Mouse (Mus musculus): ENCODE results near the gene Klhl5. TPM values are rescaled to one million over a fixed set of nuclear protein-coding genes. Genes with fewer than 3 reads are reported as not detected.
"Not testable (repeated sequence)": the region's sequence is repeated elsewhere in the genome, so short reads cannot be mapped to it uniquely, and the experiment has no call there.

Klhl5 gene
- polyA plus RNA-seq, 1 experiment from 2014 or later: 4.2 TPM

- Histone ChIP-seq H3K36me3 (replicated peaks) (no peaks in the 10 kb centered on the region), H3K9ac (no peak overlapping the region), H3K4me2 (no peak overlapping the region), H3K27ac (replicated peaks) (no peak overlapping the region), H3K4me3 (replicated peaks) (no peak overlapping the region), H3K27me3 (no peaks in the 10 kb centered on the region), H3K4me1 (replicated peaks) (peaks cover 13% of the 10 kb centered on the region; the same call in 1 of the 2 replicates), H3K9me3 (replicated peaks) (no peaks in the 10 kb centered on the region)
- WGBS (ENCODE audit: insufficient replicate concordance): 61% methylated on average over 3 of the region's 3 CpGs
- no peak for ATAC-seq (ENCODE audit: insufficient read depth)
These were observed 10.5 kb upstream of the Klhl5 start for GRCm38 (mm10) chr5:65096805-65097204.

GRCm38 (mm10) chr5:65097457-65097856 is 9.9 kb upstream of the Klhl5 start:
- Histone ChIP-seq H3K27me3 (no peaks in the 10 kb centered on the region), H3K4me3 (replicated peaks) (no peak overlapping the region), H3K9ac (no peak overlapping the region), H3K4me1 (replicated peaks) (peaks cover 17% of the 10 kb centered on the region), H3K36me3 (replicated peaks) (no peaks in the 10 kb centered on the region), H3K27ac (replicated peaks) (no peak overlapping the region), H3K4me2 (no peak overlapping the region), H3K9me3 (replicated peaks) (no peaks in the 10 kb centered on the region)
- WGBS (ENCODE audit: insufficient replicate concordance): 66% methylated on average over 5 of the region's 5 CpGs
- ATAC-seq (ENCODE audit: insufficient read depth): no peak

- H3K4me2 ChIP-seq: no peak overlapping the region
- no peaks in the 10 kb centered on the region for H3K27me3 ChIP-seq
- no peaks in the 10 kb centered on the region for H3K36me3 ChIP-seq (replicated peaks)
- ATAC-seq (ENCODE audit: insufficient read depth): no peak
- H3K4me3 ChIP-seq (replicated peaks): no peak overlapping the region
- no peak overlapping the region for H3K27ac ChIP-seq (replicated peaks)
- WGBS (ENCODE audit: insufficient replicate concordance): 79% methylated on average over 11 of the region's 11 CpGs
- no peak overlapping the region for H3K9ac ChIP-seq
- H3K4me1 ChIP-seq (replicated peaks): peaks cover 20% of the 10 kb centered on the region
- no peaks in the 10 kb centered on the region for H3K9me3 ChIP-seq (replicated peaks)
These were observed 7.3 kb upstream of the Klhl5 start for GRCm38 (mm10) chr5:65100002-65100401.

- 30% methylated on average over 5 of the region's 5 CpGs for WGBS (ENCODE audit: insufficient replicate concordance)
- no peak overlapping the region for H3K27ac ChIP-seq (replicated peaks)
These were observed 6.1 kb upstream of the Klhl5 start for GRCm38 (mm10) chr5:65101209-65101608.

GRCm38 (mm10) chr5:65101621-65102020 is 5.7 kb upstream of the Klhl5 start:
- H3K36me3 ChIP-seq (replicated peaks): no peaks in the 10 kb centered on the region
- peak overlapping the region; percentile 15 for H3K27ac ChIP-seq (replicated peaks)
- no peak overlapping the region for H3K9ac ChIP-seq
- H3K27me3 ChIP-seq: no peaks in the 10 kb centered on the region
- peak; percentile 18; the same call in 1 of the 2 replicates for ATAC-seq (ENCODE audit: insufficient read depth)
- peak overlapping the region; percentile 8; the same call in 1 of the 2 replicates for H3K4me2 ChIP-seq
- peaks cover 20% of the 10 kb centered on the region for H3K4me1 ChIP-seq (replicated peaks)
- no peak overlapping the region for H3K4me3 ChIP-seq (replicated peaks)
- no peaks in the 10 kb centered on the region for H3K9me3 ChIP-seq (replicated peaks)
- WGBS (ENCODE audit: insufficient replicate concordance): 45% methylated on average over 6 of the region's 6 CpGs

More at GRCm38 (mm10) chr5:65101209-65101608, 6.1 kb upstream of the Klhl5 start:
- Histone ChIP-seq H3K4me3 (replicated peaks) (no peak overlapping the region), H3K27me3 (no peaks in the 10 kb centered on the region), H3K4me2 (no peak overlapping the region), H3K36me3 (replicated peaks) (no peaks in the 10 kb centered on the region), H3K9me3 (replicated peaks) (no peaks in the 10 kb centered on the region), H3K9ac (no peak overlapping the region), H3K4me1 (replicated peaks) (peaks cover 20% of the 10 kb centered on the region)
- no peak for ATAC-seq (ENCODE audit: insufficient read depth)

GRCm38 (mm10) chr5:65102026-65102640 is 5.2 kb upstream of the Klhl5 start:
- peak overlapping the region; percentile 8; the same call in 1 of the 2 replicates for H3K4me2 ChIP-seq
- H3K4me1 ChIP-seq (replicated peaks): peaks cover 26% of the 10 kb centered on the region
- WGBS (ENCODE audit: insufficient replicate concordance): 25% methylated on average over 3 of the region's 3 CpGs
- ATAC-seq (ENCODE audit: insufficient read depth): peak; percentile 64
- H3K27me3 ChIP-seq: no peaks in the 10 kb centered on the region
- H3K9ac ChIP-seq: no peak overlapping the region
- H3K27ac ChIP-seq (replicated peaks): peak overlapping the region; percentile 15
- H3K9me3 ChIP-seq (replicated peaks): no peaks in the 10 kb centered on the region
- H3K36me3 ChIP-seq (replicated peaks): no peaks in the 10 kb centered on the region
- H3K4me3 ChIP-seq (replicated peaks): no peak overlapping the region

- WGBS (ENCODE audit: insufficient replicate concordance): 26% methylated on average over 10 of the region's 10 CpGs
- Histone ChIP-seq H3K4me2 (no peak overlapping the region), H3K36me3 (replicated peaks) (no peaks in the 10 kb centered on the region), H3K27me3 (no peaks in the 10 kb centered on the region), H3K9me3 (replicated peaks) (no peaks in the 10 kb centered on the region), H3K4me3 (replicated peaks) (no peak overlapping the region), H3K27ac (replicated peaks) (peak overlapping the region; percentile 9; the same call in 1 of the 2 replicates), H3K9ac (no peak overlapping the region), H3K4me1 (replicated peaks) (peaks cover 30% of the 10 kb centered on the region)
- no peak for ATAC-seq (ENCODE audit: insufficient read depth)
These were observed 4.7 kb upstream of the Klhl5 start for GRCm38 (mm10) chr5:65102641-65103042.

GRCm38 (mm10) chr5:65107773-65108432 is 564 bp downstream of the Klhl5 start:
- H3K9me3 ChIP-seq (replicated peaks): no peaks in the 10 kb centered on the region
- H3K36me3 ChIP-seq (replicated peaks): no peaks in the 10 kb centered on the region
- no peaks in the 10 kb centered on the region; the same call in 1 of the 2 replicates for H3K27me3 ChIP-seq
- peak; percentile 33 for ATAC-seq (ENCODE audit: insufficient read depth)
- H3K9ac ChIP-seq: peak overlapping the region; percentile 71
- H3K4me1 ChIP-seq (replicated peaks): peaks cover 14% of the 10 kb centered on the region
- peak overlapping the region; percentile 91 for H3K4me2 ChIP-seq
- H3K4me3 ChIP-seq (replicated peaks): peak overlapping the region; percentile 73
- H3K27ac ChIP-seq (replicated peaks): peak overlapping the region; percentile 79
- WGBS (ENCODE audit: insufficient replicate concordance): under 1% methylated on average over 29 of the region's 42 CpGs

GRCm38 (mm10) chr5:65112225-65112624 is 4.9 kb downstream of the Klhl5 start:
- ATAC-seq (ENCODE audit: insufficient read depth); H3K36me3 ChIP-seq (replicated peaks); H3K4me3 ChIP-seq (replicated peaks); H3K9ac ChIP-seq; H3K4me2 ChIP-seq; H3K9me3 ChIP-seq (replicated peaks); H3K27ac ChIP-seq (replicated peaks); H3K27me3 ChIP-seq: not testable (repeated sequence)
- H3K4me1 ChIP-seq (replicated peaks): peaks cover 14% of the 10 kb centered on the region
- WGBS (ENCODE audit: insufficient replicate concordance): 19% methylated on average over 3 of the region's 3 CpGs

- Histone ChIP-seq H3K36me3 (replicated peaks) (peaks cover 4% of the 10 kb centered on the region; the same call in 1 of the 2 replicates), H3K4me3 (replicated peaks) (no peak overlapping the region), H3K27me3 (no peaks in the 10 kb centered on the region), H3K9ac (no peak overlapping the region), H3K9me3 (replicated peaks) (no peaks in the 10 kb centered on the region), H3K4me1 (replicated peaks) (peaks cover 7% of the 10 kb centered on the region; the same call in 1 of the 2 replicates), H3K27ac (replicated peaks) (no peak overlapping the region), H3K4me2 (no peak overlapping the region)
- 32% methylated on average over 6 of the region's 6 CpGs for WGBS (ENCODE audit: insufficient replicate concordance)
- peak; percentile 62; the same call in 1 of the 2 replicates for ATAC-seq (ENCODE audit: insufficient read depth)
These were observed 6.0 kb downstream of the Klhl5 start for GRCm38 (mm10) chr5:65113323-65113722.

- 84% methylated on average over 2 of the region's 2 CpGs for WGBS (ENCODE audit: insufficient replicate concordance)
- Histone ChIP-seq H3K27me3 (no peaks in the 10 kb centered on the region), H3K4me1 (replicated peaks) (peaks cover 7% of the 10 kb centered on the region; the same call in 1 of the 2 replicates), H3K9ac (no peak overlapping the region), H3K4me3 (replicated peaks) (no peak overlapping the region), H3K9me3 (replicated peaks) (no peaks in the 10 kb centered on the region), H3K27ac (replicated peaks) (no peak overlapping the region), H3K36me3 (replicated peaks) (peaks cover 4% of the 10 kb centered on the region; the same call in 1 of the 2 replicates), H3K4me2 (no peak overlapping the region)
- no peak for ATAC-seq (ENCODE audit: insufficient read depth)
These were observed 9.4 kb downstream of the Klhl5 start for GRCm38 (mm10) chr5:65116789-65117188.
